21 mouse cellular contexts compared by ENCODE assay signal in the genomic region with DNA sequence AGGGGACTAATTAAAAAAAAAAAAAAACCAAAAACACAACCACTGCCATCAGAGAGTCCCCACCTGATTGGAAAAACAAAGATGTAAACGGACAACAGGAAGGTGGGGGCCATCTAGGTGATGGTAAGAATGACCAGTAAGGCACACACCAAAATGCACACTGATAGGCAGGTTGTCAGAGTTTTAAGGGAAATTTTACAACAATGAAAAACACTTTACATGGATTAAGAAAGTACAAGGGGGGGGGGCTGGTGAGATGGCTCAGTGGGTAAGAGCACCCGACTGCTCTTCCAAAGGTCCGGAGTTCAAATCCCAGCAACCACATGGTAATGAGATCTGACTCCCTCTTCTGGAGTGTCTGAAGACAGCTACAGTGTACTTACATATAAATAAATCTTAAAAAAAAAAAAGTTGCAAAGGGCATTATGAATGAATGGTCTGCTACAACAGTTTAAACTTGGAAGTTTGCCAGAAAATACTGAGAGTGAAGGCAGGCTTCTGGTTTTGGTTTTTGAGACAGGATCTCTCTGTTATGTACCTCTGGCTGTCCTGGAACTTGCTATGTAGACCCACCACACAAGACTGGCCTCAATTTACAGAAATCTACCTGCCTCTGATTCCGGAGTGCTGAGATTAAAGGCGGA. TPM values are rescaled to one million over a fixed set of nuclear protein-coding genes. Genes with fewer than 3 reads are reported as not detected.
"Had no signal": no experiment of that assay in that cellular context is flagged by ENCODE, and none has a peak within 500 bp of the region (broad histone marks: within the 10 kb centered on the region; RNA-seq: fewer than 3 reads in every experiment).

No protein-coding gene starts in this region.

- H3K4me3 ChIP-seq: limb, embryonic 12.5 days; limb, embryonic 15.5 days; neural tube, embryonic 13.5 days had no signal

- H3K9me3 ChIP-seq: limb, embryonic 12.5 days; limb, embryonic 15.5 days; neural tube, embryonic 13.5 days had no signal

- DNase-seq: kidney, adult 11 months; kidney, adult 9 months; kidney, postnatal 14 days; kidney, postnatal 4 days; liver, postnatal 0 days; lung, postnatal 14 days; lung, postnatal 4 days; midbrain, embryonic 14.5 days; retina, postnatal 1 day; right cerebral cortex, postnatal 25 days; spleen, adult 18-20 months; thymus, adult 2 months; thymus, postnatal 14 days; thymus, postnatal 4 days had no signal

- H3K36me3 ChIP-seq: limb, embryonic 12.5 days; limb, embryonic 15.5 days; neural tube, embryonic 13.5 days had no signal

- H3K27me3 ChIP-seq: limb, embryonic 15.5 days had no signal

- H3K9ac ChIP-seq: limb, embryonic 12.5 days; limb, embryonic 15.5 days; liver, embryonic 14.5 days; liver, postnatal 0 days; neural tube, embryonic 13.5 days had no signal

- H3K27ac ChIP-seq: limb, embryonic 12.5 days; limb, embryonic 15.5 days; liver, embryonic 14.5 days; neural tube, embryonic 13.5 days had no signal

RNA-seq across cellular contexts. Expression of gene Ankrd35, which starts 1.4 kb away (rescaled TPM):
- total RNA-seq: megakaryocyte progenitor cell, adult 5-6 weeks; megakaryocyte-erythroid progenitor cell, adult 5-6 weeks had no signal

RNA-seq across cellular contexts. Expression of gene Gm42957, which starts 33.3 kb away (rescaled TPM):
- total RNA-seq: neutrophil, adult 5-6 weeks had no signal
- polyA plus RNA-seq: liver, postnatal 0 days; midbrain, embryonic 14.5 days had no signal
